Mouse (Mus musculus) intestine, embryonic 16.5 days (tissue): ENCODE measurements around the gene Gpr180. TPM values are rescaled to one million over a fixed set of nuclear protein-coding genes. Genes with fewer than 3 reads are reported as not detected.

Experiments
- ATAC-seq: fragments of 200-750 bp; cut with Nextera tagmentation; 2 replicates; pipeline ENCODE4 v1.8.0; 2017; ENCODE audit warnings: moderate TSS enrichment, moderate library complexity
- H3K27ac ChIP-seq: fragments of 300-500 bp; sonication (generic); 2 replicates; pipeline ENCODE4 v1.5.1; 2014; ENCODE audit warnings: mild to moderate bottlenecking, low read length
- H3K27me3 ChIP-seq: fragments of 300-500 bp; sonication (generic); replicated peaks from 2 replicates; pipeline ENCODE4 v1.6.1; 2014; ENCODE audit warnings: low read length, control low read depth, mixed read lengths; ENCODE audit not compliant: control insufficient read depth, insufficient read depth
- H3K36me3 ChIP-seq: fragments of 300-500 bp; sonication (generic); 2 replicates; pipeline ENCODE4 v1.6.1; 2014; ENCODE audit warnings: low read length, control low read depth; ENCODE audit not compliant: control insufficient read depth, insufficient read depth
- H3K4me1 ChIP-seq: fragments of 300-500 bp; sonication (generic); 2 replicates; pipeline ENCODE4 v1.6.1; 2014; ENCODE audit warnings: low read length, control low read depth, mixed read lengths; ENCODE audit not compliant: control insufficient read depth, insufficient read depth
- H3K4me2 ChIP-seq: fragments of 300-500 bp; sonication (generic); 2 replicates; pipeline ENCODE4 v1.6.1; 2014; ENCODE audit warnings: low read depth, low read length, control low read depth
- H3K4me3 ChIP-seq: fragments of 300-500 bp; sonication (generic); 2 replicates; pipeline ENCODE4 v1.5.1; 2014; ENCODE audit warnings: mild to moderate bottlenecking, low read length
- H3K9ac ChIP-seq: fragments of 300-500 bp; sonication (generic); 2 replicates; pipeline ENCODE4 v1.6.1; 2014; ENCODE audit warnings: low read depth, low read length
- H3K9me3 ChIP-seq: fragments of 300-500 bp; sonication (generic); 2 replicates; pipeline ENCODE4 v1.6.1; 2016; ENCODE audit warnings: low read length, control low read depth; ENCODE audit not compliant: control insufficient read depth
- WGBS: fragments of 180-500 bp; shearing (Covaris S2); extraction: QIAGEN DNeasy Blood & Tissue Kit; methylation state at CpG from one replicate; pipeline ENCODE4 v1.1.7; 2014; 5-methylcytosine and 5-hydroxymethylcytosine counted together
- polyA plus RNA-seq: library from polyadenylated mRNA; unstranded; fragments of >200 nt; fragmentation: Nextera tagmentation; extraction: Ambion mirVana; gene quantifications from 2 replicates; pipeline ENCODE4 v1.2.1, GENCODE M21; 2015

The Gpr180 gene
- polyA plus RNA-seq, 1 experiment from 2014 or later, result 43.1 TPM

DNA sequence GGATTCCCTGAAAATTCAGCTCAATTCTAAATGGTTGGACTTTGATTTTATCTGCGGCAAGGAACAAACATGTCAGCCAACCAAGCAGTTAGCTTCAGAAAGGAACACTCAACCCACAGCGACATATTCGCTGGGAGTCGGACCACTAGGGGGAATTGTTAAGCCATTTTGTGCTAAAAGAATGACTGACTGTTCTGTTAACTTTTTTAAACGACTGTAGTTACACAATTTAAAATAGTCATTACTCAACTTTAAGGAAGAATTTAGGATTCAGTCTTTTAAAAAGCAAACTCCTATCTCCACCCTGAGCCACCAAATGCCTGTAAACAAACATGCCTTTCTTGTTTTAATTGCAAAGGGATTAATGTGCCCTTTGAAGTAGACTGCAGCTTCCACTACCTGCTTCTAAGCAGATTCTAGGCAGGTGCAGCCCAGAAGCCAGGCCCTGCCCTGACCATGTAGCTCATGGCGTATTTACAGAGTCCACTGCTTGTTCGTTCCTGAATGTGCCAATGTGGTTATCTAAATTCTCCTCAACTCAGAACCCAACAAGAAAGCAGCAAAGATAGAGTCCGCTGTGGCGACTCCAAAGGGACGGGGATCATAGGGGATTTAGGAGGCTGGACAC, 56.2 kb downstream of the Gpr180 start:
- H3K4me3 ChIP-seq, result no peak overlapping the region
- no peak for ATAC-seq
- no peaks in the 10 kb centered on the region for H3K4me1 ChIP-seq
- H3K9me3 ChIP-seq, result no peaks in the 10 kb centered on the region
- no peaks in the 10 kb centered on the region for H3K36me3 ChIP-seq
- whole genome bisulfite sequencing, result 51% methylated on average over 10 of the region's 10 CpGs
- no peak overlapping the region for H3K9ac ChIP-seq
- 0 out of 2 replicates have a peak, but pooled peaks cover 4% of the 10 kb centered on the region for H3K27me3 ChIP-seq
- no peak overlapping the region for H3K4me2 ChIP-seq
- H3K27ac ChIP-seq, result no peak overlapping the region

DNA sequence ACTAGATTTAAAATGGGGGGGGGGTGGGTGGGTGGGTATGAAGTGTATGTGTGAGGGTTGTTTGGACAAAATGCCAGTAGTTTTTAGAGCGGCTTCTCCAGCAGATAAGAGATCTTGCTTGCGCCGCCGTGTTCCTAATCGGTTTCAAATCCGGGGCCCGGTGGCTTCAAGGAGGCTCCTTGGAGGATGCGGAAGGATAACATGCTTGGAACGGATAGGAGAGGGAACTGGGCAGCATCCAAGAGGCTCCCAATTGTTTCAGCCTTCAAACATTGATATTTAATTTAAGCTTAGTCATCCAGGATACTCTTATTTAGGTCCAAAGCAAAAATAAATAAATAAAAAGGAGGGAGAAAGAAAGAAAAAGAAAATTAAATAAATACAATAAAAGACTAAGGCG, 56.7 kb downstream of the Gpr180 start:
- Histone ChIP-seq H3K4me3 (no peak overlapping the region), H3K9me3 (no peaks in the 10 kb centered on the region), H3K4me2 (no peak overlapping the region), H3K27ac (no peak overlapping the region), H3K9ac (no peak overlapping the region), H3K27me3 (0 out of 2 replicates have a peak, but pooled peaks cover 4% of the 10 kb centered on the region), H3K36me3 (no peaks in the 10 kb centered on the region), H3K4me1 (no peaks in the 10 kb centered on the region)
- ATAC-seq, result no peak
- WGBS, result 49% methylated on average over 10 of the region's 10 CpGs

DNA sequence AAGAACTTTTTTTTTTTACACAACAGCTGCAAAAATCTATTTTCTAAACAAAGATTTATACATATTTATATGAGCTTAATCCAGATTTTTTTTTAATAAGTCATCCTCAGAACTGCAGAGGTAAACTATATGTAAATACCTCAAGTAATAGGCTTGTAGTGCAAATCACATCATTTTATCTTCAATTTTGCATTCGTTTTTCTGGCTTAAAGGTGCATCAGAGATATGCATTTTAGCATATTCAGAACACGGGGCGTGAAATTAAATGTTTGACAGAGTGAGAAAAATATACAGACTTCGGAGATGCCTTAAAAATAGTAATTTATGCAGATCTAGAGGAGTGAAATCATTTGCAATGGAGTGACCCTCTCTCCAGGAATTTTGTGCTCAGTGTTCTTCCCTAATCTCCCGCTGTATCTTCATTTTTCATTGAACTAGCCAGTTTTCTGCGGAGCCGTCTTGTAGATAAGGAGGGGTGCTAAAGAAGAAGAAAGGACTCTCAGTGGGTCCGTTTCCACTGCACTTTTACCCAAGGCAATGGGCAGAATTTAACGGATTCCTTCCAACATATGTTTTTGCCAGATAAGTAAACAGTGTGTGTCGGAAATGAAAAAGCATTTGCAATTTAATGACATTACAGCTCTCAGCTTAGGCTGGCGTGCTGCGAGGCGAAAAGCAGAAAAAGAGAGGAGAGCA, 57.4 kb downstream of the Gpr180 start:
- H3K4me3 ChIP-seq, result no peak overlapping the region
- no peak for ATAC-seq
- WGBS, result 51% methylated on average over 13 of the region's 13 CpGs
- H3K27me3 ChIP-seq, result 0 out of 2 replicates have a peak, but pooled peaks cover 4% of the 10 kb centered on the region
- H3K4me2 ChIP-seq, result no peak overlapping the region
- H3K9ac ChIP-seq, result no peak overlapping the region
- no peak overlapping the region for H3K27ac ChIP-seq
- no peaks in the 10 kb centered on the region for H3K36me3 ChIP-seq
- no peaks in the 10 kb centered on the region for H3K4me1 ChIP-seq
- no peaks in the 10 kb centered on the region for H3K9me3 ChIP-seq

DNA sequence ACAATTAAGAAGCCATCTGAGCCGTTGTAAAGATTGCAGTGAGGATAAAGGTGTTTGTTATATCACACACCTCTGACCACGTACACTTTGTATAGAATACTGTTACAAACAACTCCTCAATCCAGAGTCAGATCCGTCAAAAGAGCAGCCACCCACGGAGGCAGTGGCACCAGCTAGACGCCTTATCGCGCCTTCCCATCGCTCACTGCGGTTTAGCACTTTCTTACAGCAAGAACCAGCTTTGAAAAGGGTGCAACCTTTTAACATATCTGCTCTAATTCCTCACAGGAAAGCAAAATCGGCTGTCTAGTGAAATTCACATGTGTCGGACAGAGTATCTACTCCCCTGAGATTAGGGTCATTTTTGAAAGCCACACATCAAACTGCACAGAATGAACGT, 60.1 kb downstream of the Gpr180 start:
- H3K36me3 ChIP-seq, result no peaks in the 10 kb centered on the region
- no peak overlapping the region for H3K9ac ChIP-seq
- no peak overlapping the region for H3K4me2 ChIP-seq
- H3K27ac ChIP-seq, result no peak overlapping the region
- 70% methylated on average over 12 of the region's 12 CpGs for WGBS
- H3K27me3 ChIP-seq, result 0 out of 2 replicates have a peak, but pooled peaks cover 4% of the 10 kb centered on the region
- H3K4me3 ChIP-seq, result no peak overlapping the region
- no peaks in the 10 kb centered on the region for H3K4me1 ChIP-seq
- no peaks in the 10 kb centered on the region for H3K9me3 ChIP-seq
- ATAC-seq, result no peak

DNA sequence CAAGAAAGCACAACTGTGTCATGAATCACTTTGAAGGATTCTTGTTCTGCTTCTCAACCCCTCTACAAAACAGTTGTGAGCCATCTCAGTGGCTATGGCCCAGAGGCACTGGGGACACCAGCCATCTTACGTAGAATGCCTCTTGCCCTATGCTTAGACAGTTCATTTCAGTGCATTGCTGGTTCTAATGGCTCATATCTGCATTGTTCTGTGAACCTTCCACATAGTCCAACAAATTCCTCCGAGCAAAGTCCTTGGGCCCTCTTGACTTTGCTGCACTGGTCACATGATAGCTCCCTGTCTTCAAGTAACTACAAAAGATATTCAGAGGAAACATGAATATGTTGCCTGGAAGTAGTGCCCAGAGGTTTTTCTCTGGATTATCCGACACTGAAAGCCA, 63.8 kb downstream of the Gpr180 start:
- H3K9me3 ChIP-seq, result no peaks in the 10 kb centered on the region
- ATAC-seq, result peak; percentile 83
- H3K27me3 ChIP-seq, result no peaks in the 10 kb centered on the region
- H3K4me1 ChIP-seq, result no peaks in the 10 kb centered on the region
- WGBS, result 88% methylated on average over 3 of the region's 3 CpGs
- no peak overlapping the region for H3K4me2 ChIP-seq
- no peak overlapping the region for H3K27ac ChIP-seq
- no peaks in the 10 kb centered on the region for H3K36me3 ChIP-seq
- H3K4me3 ChIP-seq, result no peak overlapping the region
- H3K9ac ChIP-seq, result no peak overlapping the region

DNA sequence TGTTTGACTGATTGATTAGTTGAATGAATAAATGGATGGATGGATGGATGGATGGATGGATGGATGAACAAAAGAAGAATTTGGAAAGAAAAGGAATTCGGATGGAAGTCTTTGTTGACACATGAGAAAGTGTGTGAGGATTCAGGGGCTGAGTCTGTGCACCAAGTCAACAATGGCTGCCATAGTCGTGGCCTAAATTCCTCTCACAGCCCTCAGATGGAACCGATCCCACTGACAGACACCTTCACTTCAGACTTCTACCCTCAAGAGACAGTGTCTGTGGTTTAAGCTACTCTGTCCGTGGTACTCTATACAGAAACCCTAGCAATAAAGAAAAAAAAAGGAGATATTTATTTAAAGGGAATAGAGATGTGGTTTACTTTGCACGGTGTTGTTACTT, 65.0 kb downstream of the Gpr180 start:
- H3K27me3 ChIP-seq, result no peaks in the 10 kb centered on the region
- no peaks in the 10 kb centered on the region for H3K36me3 ChIP-seq
- no peak overlapping the region for H3K4me2 ChIP-seq
- no peaks in the 10 kb centered on the region for H3K4me1 ChIP-seq
- H3K9ac ChIP-seq, result no peak overlapping the region
- ATAC-seq, result no peak
- H3K9me3 ChIP-seq, result no peaks in the 10 kb centered on the region
- H3K4me3 ChIP-seq, result no peak overlapping the region
- WGBS, result 83% methylated on average over 5 of the region's 5 CpGs
- no peak overlapping the region for H3K27ac ChIP-seq

DNA sequence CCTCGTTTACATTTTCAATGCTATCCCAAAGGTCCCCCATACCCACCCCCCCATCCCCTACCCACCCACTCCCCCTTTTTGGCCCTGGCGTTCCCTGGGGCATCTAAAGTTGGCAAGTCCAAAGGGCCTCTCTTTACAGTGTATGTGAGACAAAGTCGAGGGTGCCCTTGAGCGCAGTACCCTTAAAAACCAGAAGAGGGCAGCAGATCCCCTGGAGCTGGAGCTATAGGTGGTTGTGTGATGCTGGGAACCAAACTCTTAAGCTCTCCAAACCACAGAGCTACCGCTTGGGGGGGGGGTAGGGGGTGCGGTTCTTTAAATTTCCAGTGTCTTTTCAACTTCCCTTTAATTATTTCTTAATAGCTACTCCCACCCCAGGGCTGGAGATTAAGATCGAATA, 66.1 kb downstream of the Gpr180 start:
- Histone ChIP-seq H3K4me1 (no peaks in the 10 kb centered on the region), H3K36me3 (no peaks in the 10 kb centered on the region), H3K27ac (no peak overlapping the region), H3K4me3 (no peak overlapping the region), H3K4me2 (no peak overlapping the region), H3K27me3 (no peaks in the 10 kb centered on the region), H3K9ac (no peak overlapping the region), H3K9me3 (no peaks in the 10 kb centered on the region)
- ATAC-seq, result no peak
- WGBS, result 75% methylated on average over 7 of the region's 7 CpGs

DNA sequence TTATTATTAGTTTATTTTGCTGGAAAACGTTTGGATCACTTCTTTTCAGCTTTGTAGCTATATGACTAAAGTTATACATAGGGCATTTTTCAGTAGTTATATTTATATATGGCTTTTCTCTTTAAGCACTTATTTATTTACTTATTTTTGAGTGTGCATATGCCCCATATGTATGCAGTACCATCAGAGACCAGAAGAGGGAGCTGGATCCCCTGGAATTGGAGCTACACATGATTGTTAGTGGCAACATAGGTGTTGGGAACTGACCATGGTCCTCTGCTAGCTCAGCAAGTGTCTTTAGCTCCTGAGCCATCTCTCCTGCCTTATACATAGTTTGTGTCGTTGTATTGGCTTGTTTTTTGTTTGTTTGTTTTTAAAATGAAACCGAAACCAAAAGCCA, 70.4 kb downstream of the Gpr180 start:
- Histone ChIP-seq H3K9ac (no peak overlapping the region), H3K27me3 (0 out of 2 replicates have a peak, but pooled peaks cover 2% of the 10 kb centered on the region), H3K4me2 (no peak overlapping the region), H3K27ac (no peak overlapping the region), H3K4me3 (no peak overlapping the region), H3K36me3 (no peaks in the 10 kb centered on the region), H3K4me1 (no peaks in the 10 kb centered on the region), H3K9me3 (no peaks in the 10 kb centered on the region)
- no peak for ATAC-seq
- WGBS, result 87% methylated on average over 3 of the region's 3 CpGs

DNA sequence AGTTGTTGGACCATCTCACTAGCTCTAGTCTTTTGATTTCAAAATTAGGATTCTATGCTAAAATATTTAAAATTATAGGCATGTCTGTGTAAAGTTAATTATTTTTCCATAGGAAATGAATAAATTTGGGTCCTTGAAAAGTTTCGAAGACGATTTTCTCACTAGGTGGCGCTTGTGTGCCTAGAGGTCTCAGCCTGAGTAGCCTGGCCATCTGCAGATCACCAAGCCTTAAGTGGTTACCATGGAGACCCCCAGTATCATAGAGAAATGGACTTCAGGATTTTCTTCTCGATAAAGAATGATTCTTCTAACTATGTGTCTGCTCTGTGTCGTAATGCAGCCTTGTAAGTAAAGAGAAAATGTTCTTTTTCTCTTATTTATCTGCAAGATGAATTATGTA, 72.7 kb downstream of the Gpr180 start:
- Histone ChIP-seq H3K27ac (no peak overlapping the region), H3K9ac (no peak overlapping the region), H3K4me3 (no peak overlapping the region), H3K4me2 (no peak overlapping the region), H3K4me1 (no peaks in the 10 kb centered on the region), H3K27me3 (0 out of 2 replicates have a peak, but pooled peaks cover 2% of the 10 kb centered on the region), H3K36me3 (no peaks in the 10 kb centered on the region), H3K9me3 (no peaks in the 10 kb centered on the region)
- ATAC-seq, result no peak
- 18% methylated on average over 5 of the region's 5 CpGs for WGBS
